Mouse (Mus musculus): Measurements from ENCODE around the gene Tpst2. TPM values are rescaled to one million over a fixed set of nuclear protein-coding genes. Genes with fewer than 3 reads are reported as not detected.

Tpst2 gene
- total RNA-seq, 2 experiments from 2014 or later = 34.4 to 34.6 TPM

GRCm38 (mm10) chr5:112276907-112277348 lies 437 bp downstream of the Tpst2 start:
- no peak for DNase-seq (ENCODE audit: extremely low spot score in 1 of 2, low spot score in 2 of 2)
- intact Hi-C loops (cut with DNase I) = loop anchor here (5.0 kb wide), 1 partner anchor 45 kb away; no protein-coding TSS in a partner anchor

GRCm38 (mm10) chr5:112277906-112278470 lies 1.5 kb downstream of the Tpst2 start:
- intact Hi-C loops (cut with DNase I) = loop anchor here (5.0 kb wide), 1 partner anchor 44 kb away; no protein-coding TSS in a partner anchor
- DNase-seq (ENCODE audit: extremely low spot score in 1 of 2, low spot score in 2 of 2) = no peak

DNA sequence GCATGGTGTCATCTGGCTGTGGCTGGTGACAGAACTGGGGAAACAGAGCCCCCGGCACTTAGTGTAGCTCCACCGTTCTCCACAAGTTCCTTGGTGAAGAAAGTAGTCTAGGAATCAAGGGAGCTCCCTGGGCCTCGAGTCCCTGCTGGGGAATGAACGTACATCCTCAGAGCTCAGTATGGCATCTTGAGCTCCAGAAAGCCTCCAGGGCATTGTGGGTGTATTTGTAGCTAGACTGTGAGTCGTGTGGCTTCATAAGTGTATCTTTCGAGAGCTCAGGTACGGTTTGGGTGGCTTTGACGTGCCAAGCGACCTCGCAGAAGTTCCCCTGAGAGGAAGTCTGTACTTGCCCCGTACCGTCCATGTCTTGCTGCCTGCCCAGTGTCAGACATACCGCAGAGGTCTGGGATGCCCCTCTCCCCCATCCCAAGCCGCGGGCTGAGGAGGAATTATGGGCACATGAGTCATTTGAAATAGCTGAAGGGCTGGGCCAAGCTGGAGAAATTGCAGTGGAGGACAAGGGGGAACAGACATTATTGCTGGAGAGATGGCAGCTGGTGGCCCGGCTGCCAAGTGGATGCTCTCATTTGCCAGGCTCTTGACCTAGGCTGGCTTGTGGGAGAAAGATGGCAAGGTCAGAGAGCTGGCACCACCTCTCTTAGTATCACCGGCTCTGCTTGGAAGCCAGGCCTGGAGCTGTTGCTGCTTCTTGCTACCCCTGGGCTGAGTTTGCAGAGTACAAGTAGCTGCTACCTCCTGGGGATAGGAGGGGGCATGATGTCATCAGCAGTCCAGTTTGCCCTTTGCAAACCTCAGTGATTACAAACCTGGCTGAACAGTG lies 2.9 kb downstream of the Tpst2 start:
- no peak for DNase-seq (ENCODE audit: extremely low spot score in 1 of 2, low spot score in 2 of 2)
- intact Hi-C loops (cut with DNase I) = loop anchor here (5.0 kb wide), 1 partner anchor 43 kb away; no protein-coding TSS in a partner anchor

DNA sequence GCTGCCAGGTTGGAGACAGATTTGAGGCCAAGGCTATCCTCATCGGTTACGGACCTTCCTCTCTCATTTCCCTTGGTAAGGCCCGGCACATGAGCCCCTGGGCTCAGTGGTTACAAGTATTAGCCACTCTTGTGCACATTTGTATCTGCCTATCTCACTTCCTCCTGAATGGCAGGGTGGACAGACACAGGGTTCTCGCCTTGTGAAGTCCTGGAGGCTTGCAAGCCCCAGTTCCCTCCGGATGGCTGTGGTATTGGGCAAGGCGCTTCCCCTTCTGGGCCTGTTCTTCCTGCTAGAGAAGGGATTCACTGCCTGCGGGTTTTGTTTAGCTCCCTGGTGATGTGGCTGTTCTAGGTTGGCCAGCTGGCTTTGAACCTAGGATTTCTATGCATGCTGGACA lies 3.7 kb downstream of the Tpst2 start:
- no peak for DNase-seq (ENCODE audit: extremely low spot score in 1 of 2, low spot score in 2 of 2)
- intact Hi-C loops (cut with DNase I) = no loop called here

- intact Hi-C loops (cut with DNase I) = no loop called here
Observed at GRCm38 (mm10) chr5:112280863-112281660, 4.6 kb downstream of the Tpst2 start.

GRCm38 (mm10) chr5:112281676-112282075 lies 5.2 kb downstream of the Tpst2 start:
- intact Hi-C loops (cut with DNase I) = no loop called here

More at GRCm38 (mm10) chr5:112280863-112281660, 4.6 kb downstream of the Tpst2 start:
- no peak for DNase-seq (ENCODE audit: extremely low spot score in 1 of 2, low spot score in 2 of 2)

DNA sequence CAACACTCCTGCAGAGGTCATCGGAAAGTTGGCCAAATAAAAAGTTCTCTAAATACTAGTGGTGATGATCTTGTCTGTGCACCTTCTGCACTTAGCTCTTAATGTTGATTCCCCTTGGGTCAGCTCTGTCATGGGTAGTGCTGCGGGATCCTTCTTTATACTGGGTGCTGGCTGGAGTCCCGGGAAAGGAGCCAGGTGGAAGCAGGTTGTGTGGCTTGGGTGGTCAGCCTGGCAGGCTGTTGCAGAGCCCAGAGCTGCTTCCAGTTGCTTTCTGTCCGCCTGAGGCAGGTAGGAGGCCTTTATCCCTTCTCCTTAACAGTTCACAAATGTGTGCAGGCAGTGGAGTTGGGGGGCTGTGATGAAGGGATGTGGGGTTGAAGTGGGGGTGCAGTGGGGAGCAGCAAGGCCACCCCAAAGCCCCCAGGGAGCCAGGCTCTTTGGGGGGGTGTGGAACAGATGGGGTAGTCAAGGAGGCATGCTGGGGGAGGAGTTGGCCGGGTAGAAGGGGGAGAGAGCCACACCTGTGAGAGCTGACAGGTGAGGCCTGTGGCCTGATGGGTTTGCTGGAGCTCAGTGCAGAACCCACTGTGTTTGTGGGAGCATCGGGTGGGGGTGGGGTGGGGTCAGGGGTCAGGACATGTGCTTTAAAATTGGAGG lies 5.8 kb downstream of the Tpst2 start:
- intact Hi-C loops (cut with DNase I) = no loop called here
- no peak for DNase-seq (ENCODE audit: extremely low spot score in 1 of 2, low spot score in 2 of 2)

More at GRCm38 (mm10) chr5:112281676-112282075, 5.2 kb downstream of the Tpst2 start:
- DNase-seq (ENCODE audit: extremely low spot score in 1 of 2, low spot score in 2 of 2) = no peak

GRCm38 (mm10) chr5:112282780-112283482 lies 6.4 kb downstream of the Tpst2 start:
- intact Hi-C loops (cut with DNase I) = no loop called here
- DNase-seq (ENCODE audit: extremely low spot score in 1 of 2, low spot score in 2 of 2) = no peak

- DNase-seq (ENCODE audit: extremely low spot score in 1 of 2, low spot score in 2 of 2) = no peak
- intact Hi-C loops (cut with DNase I) = no loop called here
Observed at GRCm38 (mm10) chr5:112283543-112284202, 7.2 kb downstream of the Tpst2 start.

DNA sequence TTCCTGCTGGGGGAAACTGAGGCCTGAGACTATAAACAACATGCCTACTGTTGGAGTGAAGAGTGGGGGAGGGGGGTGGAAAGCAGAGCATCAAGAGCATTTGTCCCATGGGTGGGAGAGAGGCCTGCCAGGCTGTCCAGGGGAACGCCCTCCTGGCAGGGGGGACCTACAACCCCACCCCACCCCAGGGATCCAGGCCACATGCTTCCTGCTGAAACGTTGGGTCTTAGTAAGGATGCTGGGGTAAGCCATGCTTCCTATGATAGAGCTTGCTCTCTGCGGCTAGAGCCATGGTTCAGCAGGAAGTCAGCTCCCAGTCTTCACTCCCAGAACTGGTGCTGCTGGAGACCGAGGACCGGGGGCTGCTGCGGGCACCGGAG lies 7.7 kb downstream of the Tpst2 start:
- intact Hi-C loops (cut with DNase I) = no loop called here
- no peak for DNase-seq (ENCODE audit: extremely low spot score in 1 of 2, low spot score in 2 of 2)

DNA sequence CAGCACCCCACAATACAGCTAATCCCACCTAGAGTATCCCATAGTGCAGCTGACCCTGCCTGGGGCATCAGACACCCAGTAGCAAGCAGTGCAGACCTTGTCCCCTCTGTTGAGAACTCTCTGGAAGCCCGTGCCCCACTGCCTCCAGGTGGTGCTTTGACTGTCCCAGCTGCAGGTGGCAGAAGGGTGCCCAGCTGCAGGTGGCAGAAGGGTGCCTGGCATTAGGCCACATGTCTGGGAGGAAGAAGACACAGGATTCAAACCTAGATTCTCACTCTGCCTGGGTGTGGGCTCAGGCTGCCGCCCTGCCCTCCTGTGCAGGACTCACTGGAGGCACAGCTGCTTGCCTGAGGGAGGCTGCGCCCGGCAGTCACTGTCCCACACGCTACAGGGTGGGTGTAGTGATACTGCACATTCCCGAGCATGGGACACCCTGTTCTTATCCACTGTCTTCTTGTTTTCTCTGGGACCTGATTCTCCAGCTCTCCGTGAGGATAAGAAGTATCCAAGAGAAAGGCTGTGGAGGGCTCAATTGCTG lies 9.1 kb downstream of the Tpst2 start:
- intact Hi-C loops (cut with DNase I) = no loop called here
- no peak for DNase-seq (ENCODE audit: extremely low spot score in 1 of 2, low spot score in 2 of 2)

DNA sequence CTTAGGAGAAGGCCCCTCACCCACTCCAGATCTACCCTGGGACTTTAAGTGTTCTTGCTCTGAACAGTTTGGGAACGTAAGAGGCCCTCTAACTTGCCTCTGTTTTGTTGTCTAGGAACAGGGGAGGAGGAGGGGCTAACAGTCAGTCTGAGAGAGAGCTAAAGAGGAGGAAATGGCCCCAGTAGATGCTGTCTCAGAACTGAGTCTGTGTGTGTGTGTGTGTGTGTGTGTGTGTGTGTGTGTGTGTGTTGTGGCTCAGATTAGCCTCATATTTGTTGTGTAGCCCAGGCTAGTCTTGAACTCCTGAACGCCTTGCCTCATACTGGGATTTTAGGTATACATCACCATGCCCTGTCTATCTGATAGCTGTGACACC lies 10.1 kb downstream of the Tpst2 start:
- no peak for DNase-seq (ENCODE audit: extremely low spot score in 1 of 2, low spot score in 2 of 2)
- intact Hi-C loops (cut with DNase I) = no loop called here

GRCm38 (mm10) chr5:112286984-112287641 lies 10.6 kb downstream of the Tpst2 start:
- no peak for DNase-seq (ENCODE audit: extremely low spot score in 1 of 2, low spot score in 2 of 2)
- intact Hi-C loops (cut with DNase I) = no loop called here

GRCm38 (mm10) chr5:112287652-112288051 lies 11.2 kb downstream of the Tpst2 start:
- intact Hi-C loops (cut with DNase I) = no loop called here
- no peak for DNase-seq (ENCODE audit: extremely low spot score in 1 of 2, low spot score in 2 of 2)

DNA sequence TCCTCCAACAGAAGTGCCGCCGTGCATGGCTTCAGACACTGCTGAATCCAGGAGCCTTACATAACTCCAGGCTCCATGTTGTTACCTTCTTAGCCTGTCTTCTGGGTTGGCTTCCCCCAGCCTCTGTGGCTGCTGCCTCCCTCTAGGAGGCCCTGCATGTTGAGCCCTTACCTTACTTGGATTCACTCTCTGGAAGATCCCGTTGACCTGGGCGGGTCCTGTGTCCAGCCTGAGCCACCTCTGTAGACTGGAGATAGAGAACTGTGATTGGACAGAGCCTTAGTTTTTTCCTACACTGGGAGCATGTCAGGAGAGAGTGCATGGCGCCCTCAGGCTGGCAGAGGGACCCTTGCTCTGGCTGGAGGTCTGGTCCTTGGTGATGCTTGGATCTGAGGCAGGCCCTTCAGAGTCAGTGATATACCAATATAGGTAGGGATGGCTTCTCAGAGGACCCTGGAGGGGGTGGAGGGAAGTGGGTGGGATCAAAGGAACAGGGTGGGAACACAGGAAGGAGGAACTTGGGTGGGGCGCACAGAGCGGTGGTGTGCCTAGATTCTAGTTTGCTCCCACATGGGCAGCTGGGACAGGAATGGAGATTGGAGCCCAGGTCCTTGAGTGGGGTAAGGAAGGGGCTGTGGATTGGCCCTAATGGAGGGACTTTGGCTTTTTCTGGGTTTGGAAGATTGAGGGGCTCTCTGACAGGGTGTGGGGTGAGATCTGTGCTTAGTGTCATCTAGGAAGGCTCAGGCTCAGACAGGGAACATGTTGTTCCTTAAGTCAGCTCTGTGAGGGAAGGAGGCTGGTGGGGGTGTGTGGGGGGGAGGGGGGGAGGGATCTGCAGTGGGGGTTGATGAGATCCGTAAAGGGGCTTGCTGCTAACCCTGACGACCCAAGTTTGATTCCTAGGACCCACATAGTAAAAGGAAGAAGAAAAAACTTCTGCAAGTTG lies 12.0 kb downstream of the Tpst2 start:
- intact Hi-C loops (cut with DNase I) = no loop called here
- no peak for DNase-seq (ENCODE audit: extremely low spot score in 1 of 2, low spot score in 2 of 2)

DNA sequence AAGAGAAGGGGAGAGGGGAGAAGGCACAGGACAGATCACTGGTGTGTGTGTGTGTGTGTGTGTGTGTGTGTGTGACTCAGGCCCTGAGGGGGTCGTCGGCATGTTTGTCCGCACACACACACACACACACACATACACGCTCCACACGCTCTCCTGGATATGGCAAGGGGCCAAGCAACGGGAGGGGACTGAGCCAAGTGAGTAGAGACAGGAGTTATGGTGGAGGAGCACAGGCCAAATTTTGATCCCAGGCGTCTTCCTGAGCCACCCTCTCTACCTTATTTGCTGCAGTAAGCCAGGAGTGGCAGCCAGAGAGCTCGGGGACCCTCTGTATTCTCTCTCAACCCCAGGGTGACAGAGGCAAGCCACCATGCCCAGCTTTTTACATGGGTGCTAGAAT lies 12.7 kb downstream of the Tpst2 start:
- intact Hi-C loops (cut with DNase I) = no loop called here
- DNase-seq (ENCODE audit: extremely low spot score in 1 of 2, low spot score in 2 of 2) = peak in 1 of 2 experiments; percentile 67
